Mouse (Mus musculus): ENCODE measurements around the gene Adprhl2. TPM values are rescaled to one million over a fixed set of nuclear protein-coding genes. Genes with fewer than 3 reads are reported as not detected.

Adprhl2 gene
- total RNA-seq, 2 experiments from 2014 or later = 9.8 to 11.5 TPM

DNA sequence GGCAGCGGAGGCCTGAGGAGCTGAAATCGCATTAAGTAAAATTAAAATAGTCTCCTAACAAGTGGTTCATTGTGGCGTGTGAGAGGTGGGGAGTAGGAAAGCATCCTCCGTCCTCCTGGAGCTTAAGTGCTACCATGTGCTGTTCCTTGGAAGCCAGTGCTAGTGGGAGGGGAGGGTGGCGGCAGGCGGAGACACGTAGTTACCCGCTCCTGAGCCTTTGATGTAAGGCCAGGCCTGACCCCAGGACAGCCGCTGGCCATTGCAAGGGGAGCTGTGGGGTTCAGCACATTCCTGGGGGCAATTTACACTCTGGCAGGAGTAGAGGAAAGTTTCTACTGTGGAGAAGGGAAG is 43.0 kb downstream of the Adprhl2 start:
- no peak for DNase-seq

GRCm38 (mm10) chr4:126277906-126278564 is 43.5 kb downstream of the Adprhl2 start:
- intact Hi-C loops (cut with DNase I; ENCODE audit: low total_unique reads) = loop anchor here (5.0 kb wide), 1 partner anchor 34 kb away; no protein-coding TSS in a partner anchor

More for the DNA sequence above, 43.0 kb downstream of the Adprhl2 start:
- intact Hi-C loops (cut with DNase I; ENCODE audit: low total_unique reads) = loop anchor here (5.0 kb wide), 1 partner anchor 34 kb away; no protein-coding TSS in a partner anchor

DNA sequence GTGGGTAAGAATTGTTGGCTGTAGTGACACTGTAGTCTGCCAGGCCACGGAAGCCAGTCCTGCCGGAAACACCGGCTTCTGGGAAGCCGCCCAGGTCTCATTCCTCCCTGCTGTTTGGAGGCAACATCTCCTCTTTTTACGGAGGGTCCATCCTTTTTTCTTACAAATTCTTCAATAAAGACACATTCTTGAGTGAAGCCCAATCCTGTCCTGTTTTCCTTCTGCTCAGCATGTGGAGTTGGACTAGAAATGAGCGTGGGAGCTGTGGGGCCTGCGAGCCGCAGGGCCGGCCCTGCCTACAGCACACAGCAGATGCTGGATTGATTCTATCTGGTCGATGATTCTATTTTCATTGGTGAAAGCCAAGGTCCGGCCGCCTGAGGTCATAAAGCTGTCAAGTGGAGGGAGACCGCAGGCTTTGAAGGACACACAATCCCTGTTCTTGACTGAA is 45.8 kb downstream of the Adprhl2 start:
- peak; percentile 48 for DNase-seq
- intact Hi-C loops (cut with DNase I; ENCODE audit: low total_unique reads) = loop anchor here (5.0 kb wide), 1 partner anchor 37 kb away; no protein-coding TSS in a partner anchor

More at GRCm38 (mm10) chr4:126277906-126278564, 43.5 kb downstream of the Adprhl2 start:
- DNase-seq = peak; percentile 61

GRCm38 (mm10) chr4:126275081-126275480 is 46.4 kb downstream of the Adprhl2 start:
- DNase-seq = no peak
- intact Hi-C loops (cut with DNase I; ENCODE audit: low total_unique reads) = loop anchor here (5.0 kb wide), 1 partner anchor 37 kb away; no protein-coding TSS in a partner anchor

DNA sequence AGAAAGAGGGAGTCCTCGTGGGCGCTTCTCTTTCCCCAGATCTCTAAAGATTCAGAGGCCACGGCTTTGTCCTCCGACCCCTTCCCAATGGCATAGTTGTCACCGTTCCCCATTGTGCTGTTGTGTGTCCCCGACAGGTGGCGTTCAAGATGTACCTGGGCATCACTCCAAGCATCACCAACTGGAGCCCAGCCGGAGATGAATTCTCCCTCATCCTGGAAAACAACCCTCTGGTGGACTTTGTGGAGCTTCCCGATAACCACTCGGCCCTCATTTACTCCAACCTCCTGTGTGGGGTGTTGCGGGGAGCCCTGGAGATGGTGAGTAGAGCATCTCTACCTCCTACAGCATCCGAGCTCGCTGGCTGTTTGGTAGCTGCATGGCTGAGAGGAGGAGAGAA is 47.8 kb downstream of the Adprhl2 start:
- intact Hi-C loops (cut with DNase I; ENCODE audit: low total_unique reads) = no loop called here
- DNase-seq = no peak

DNA sequence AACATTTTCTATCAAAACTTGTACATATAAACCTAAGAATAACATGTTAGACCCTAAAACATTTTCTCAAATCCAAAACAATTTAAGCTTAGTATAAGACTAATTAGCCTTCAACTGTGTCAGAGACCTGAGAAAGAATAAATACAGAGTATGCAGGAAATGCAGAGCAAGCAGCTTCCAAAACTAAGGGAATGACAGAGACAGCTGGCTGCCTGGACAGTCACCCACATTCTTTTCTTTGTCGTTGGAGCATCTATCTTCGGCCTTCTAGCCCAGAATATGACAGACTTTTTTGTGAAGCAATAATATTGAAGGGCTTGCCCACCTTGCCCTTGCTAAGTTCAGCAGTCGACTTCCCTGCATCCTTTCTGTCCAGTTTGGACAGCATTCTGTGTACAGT is 52.2 kb downstream of the Adprhl2 start:
- intact Hi-C loops (cut with DNase I; ENCODE audit: low total_unique reads) = loop anchor here (10.0 kb wide), 1 partner anchor 94 kb away; no protein-coding TSS in a partner anchor
- DNase-seq = no peak

Other genes with a start within 250 kb of the Adprhl2 start
- 1 to 10 TPM; 5.7 to 8.3 TPM for gene Lsm10, start 225.1 kb downstream of the Adprhl2 start, total RNA-seq (2021)
- 10 to 100 TPM; 25.1 to 41.9 TPM for gene Stk40, start 217.7 kb downstream of the Adprhl2 start, total RNA-seq (2021)
- gene Eva1b, start 174.0 kb downstream of the Adprhl2 start, total RNA-seq (2021) = 10 to 100 TPM; 16.2 to 16.6 TPM
- gene Sh3d21, start 158.2 kb downstream of the Adprhl2 start, total RNA-seq (2021) = 1 to 10 TPM; 1.1 to 1.2 TPM
- 10 to 100 TPM; 92.1 to 99.3 TPM for gene Thrap3, start 118.9 kb downstream of the Adprhl2 start, total RNA-seq (2021)
- 100 to 1,000 TPM; 165 to 201 TPM for gene Map7d1, start 65.4 kb downstream of the Adprhl2 start, total RNA-seq (2021)
- gene Trappc3, start 59.4 kb downstream of the Adprhl2 start, total RNA-seq (2021) = 10 to 100 TPM; 22.2 to 24.3 TPM
- 1 to 10 TPM; 4.7 to 5.6 TPM for gene Col8a2, start 34.9 kb downstream of the Adprhl2 start, total RNA-seq (2021)
- gene Tekt2, start 4.0 kb upstream of the Adprhl2 start, total RNA-seq (2021) = 1 to 10 TPM in 1 of 2 experiments, under 1 TPM in 1; 0.74 to 1.1 TPM
- gene Ago3, start 107.9 kb upstream of the Adprhl2 start, total RNA-seq (2021) = 1 to 10 TPM; 6.4 to 7.8 TPM
- 1 to 10 TPM; 6.8 to 7.9 TPM for gene Ago1, start 146.9 kb upstream of the Adprhl2 start, total RNA-seq (2021)
- gene Ago4, start 211.8 kb upstream of the Adprhl2 start, total RNA-seq (2021) = 1 to 10 TPM; 2.1 to 2.2 TPM
- 1 to 10 TPM; 2.1 to 2.5 TPM for gene Clspn, start 235.2 kb upstream of the Adprhl2 start, total RNA-seq (2021)